Mouse (Mus musculus) right cerebral cortex, postnatal 10 days (tissue): ENCODE results near the gene Slc5a1.
A peak's percentile ranks its signal among the peaks of the same experiment; 100 is the strongest.

Experiments
- DNase-seq, 2 experiments: peaks; one replicate each; pipeline ENCODE4 v3.0.0; 2021; ENCODE audit warnings: low spot score in 2 of 2

The Slc5a1 gene

GRCm38 (mm10) chr5:33193567-33193966 is 89.5 kb downstream of the Slc5a1 start:
- no peak for DNase-seq

GRCm38 (mm10) chr5:33195246-33195852 is 91.3 kb downstream of the Slc5a1 start:
- DNase-seq, result no peak

GRCm38 (mm10) chr5:33200071-33200470 is 96.1 kb downstream of the Slc5a1 start:
- DNase-seq, result no peak

- DNase-seq, result no peak
Measured at GRCm38 (mm10) chr5:33201697-33202096, 97.7 kb downstream of the Slc5a1 start.

GRCm38 (mm10) chr5:33202516-33203170 is 98.6 kb downstream of the Slc5a1 start:
- no peak for DNase-seq

- DNase-seq, result no peak
Measured at GRCm38 (mm10) chr5:33203171-33203565, 99.1 kb downstream of the Slc5a1 start.

- peak; percentile 76 to 87 for DNase-seq
Measured at GRCm38 (mm10) chr5:33203691-33204242, 99.7 kb downstream of the Slc5a1 start.

GRCm38 (mm10) chr5:33204284-33204683 is 100.3 kb downstream of the Slc5a1 start:
- no peak for DNase-seq

- no peak for DNase-seq
Measured at GRCm38 (mm10) chr5:33206328-33206727, 102.3 kb downstream of the Slc5a1 start.

- no peak for DNase-seq
Measured at GRCm38 (mm10) chr5:33207136-33207535, 103.1 kb downstream of the Slc5a1 start.

GRCm38 (mm10) chr5:33208533-33209245 is 104.7 kb downstream of the Slc5a1 start:
- no peak for DNase-seq

GRCm38 (mm10) chr5:33210515-33210914 is 106.5 kb downstream of the Slc5a1 start:
- DNase-seq, result no peak

- DNase-seq, result no peak
Measured at GRCm38 (mm10) chr5:33211254-33211653, 107.2 kb downstream of the Slc5a1 start.
